Mouse (Mus musculus): ENCODE measurements at regions not wholly inside any gene's neighbourhood (a gene's known extent, or its start where the extent isn't known, plus 50 kb on each side); places are given as distances from the start of the nearest gene placed in this dataset.
"Not testable (repeated sequence)": the region's sequence is repeated elsewhere in the genome, so short reads cannot be mapped to it uniquely, and the experiment has no call there.

DNA sequence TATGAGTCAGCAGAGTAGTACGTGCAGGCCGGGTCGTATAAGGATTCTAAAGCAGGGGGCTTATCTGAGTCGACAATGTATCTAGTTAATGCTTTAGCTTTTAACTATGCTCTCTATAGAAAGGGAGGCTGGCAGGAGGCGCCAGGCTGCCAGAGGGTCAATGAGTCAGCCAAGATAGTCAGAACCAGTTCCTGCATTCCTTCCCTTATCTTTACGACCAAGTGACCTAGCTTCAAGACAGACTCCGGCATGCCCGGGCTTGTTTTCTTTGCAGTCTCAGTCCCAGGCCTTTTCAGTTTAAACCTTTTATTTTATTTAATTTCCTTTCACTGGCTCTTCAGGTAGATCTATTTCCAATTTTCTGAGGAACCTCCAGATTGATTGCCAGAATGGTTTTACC lies 374.0 kb upstream of the Nrxn1 start:
- no peak for DNase-seq

- DNase-seq: no peak
Measured at GRCm38 (mm10) chr17:91451711-91452110, 358.8 kb upstream of the Nrxn1 start.

- DNase-seq: not testable (repeated sequence)
Measured at GRCm38 (mm10) chr17:91431780-91432720, 339.2 kb upstream of the Nrxn1 start.

DNA sequence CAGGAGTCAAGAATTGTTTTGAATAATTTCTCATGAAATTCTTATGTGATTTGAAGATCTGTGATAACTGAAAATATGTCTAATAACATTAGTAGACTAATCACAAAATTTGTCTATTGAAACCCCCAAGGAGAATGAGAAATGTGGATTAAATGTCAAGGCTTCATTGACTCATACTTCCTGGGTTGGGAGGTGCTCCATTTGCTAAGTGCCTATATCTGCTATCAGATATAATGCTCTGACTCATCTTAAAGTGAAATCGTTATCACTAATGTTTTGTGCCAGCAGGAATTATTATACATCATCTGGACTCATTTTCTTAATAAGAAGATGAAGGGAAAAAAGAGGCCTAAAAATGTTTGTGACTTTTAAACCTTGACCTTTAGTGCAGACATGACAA lies 337.5 kb upstream of the Nrxn1 start:
- no peak for DNase-seq

DNA sequence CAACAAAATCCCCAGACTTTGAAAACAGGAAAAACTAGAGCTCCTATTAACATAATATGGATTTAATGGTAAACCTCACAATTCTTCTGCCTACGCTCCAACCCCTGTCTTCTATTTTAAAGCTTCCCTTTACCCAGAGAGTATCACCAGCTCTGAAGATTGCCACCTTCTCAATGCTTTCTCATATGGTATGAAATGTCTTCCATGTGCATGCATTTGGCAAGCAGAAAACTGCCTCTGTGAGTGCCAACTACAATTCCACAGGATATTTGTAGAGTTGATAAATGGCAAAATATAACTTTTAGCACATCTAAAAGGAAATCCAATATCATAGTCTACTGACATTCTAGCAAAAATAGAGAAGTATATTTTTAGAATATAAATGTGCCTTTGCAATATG lies 332.2 kb upstream of the Nrxn1 start:
- DNase-seq: no peak

DNA sequence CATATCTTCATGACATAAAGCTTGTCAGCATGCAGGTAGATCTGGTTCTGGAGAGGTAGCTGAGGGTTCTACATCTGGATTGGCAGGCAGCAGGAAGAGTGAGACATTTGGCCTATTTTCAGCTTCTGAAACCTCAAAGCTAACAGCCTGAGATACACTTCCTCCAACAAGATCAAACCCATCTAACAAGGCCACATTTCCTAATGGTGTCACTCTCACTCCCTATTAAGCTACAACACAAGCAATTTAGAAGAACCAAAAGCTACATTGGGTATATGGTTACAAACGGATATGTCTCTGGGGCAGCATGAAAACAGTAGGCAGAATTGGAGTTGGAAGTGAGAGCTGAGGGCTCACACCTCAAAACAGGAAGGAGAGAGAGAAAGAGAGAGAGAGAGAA lies 325.7 kb upstream of the Nrxn1 start:
- no peak for DNase-seq

- DNase-seq: no peak
Measured at GRCm38 (mm10) chr17:91390969-91391764, 298.3 kb upstream of the Nrxn1 start.

- DNase-seq: not testable (repeated sequence)
Measured at GRCm38 (mm10) chr17:91389937-91390623, 297.2 kb upstream of the Nrxn1 start.

GRCm38 (mm10) chr17:91388521-91388920 lies 295.6 kb upstream of the Nrxn1 start:
- DNase-seq: no peak

- DNase-seq: no peak
Measured at GRCm38 (mm10) chr17:91388039-91388438, 295.2 kb upstream of the Nrxn1 start.

DNA sequence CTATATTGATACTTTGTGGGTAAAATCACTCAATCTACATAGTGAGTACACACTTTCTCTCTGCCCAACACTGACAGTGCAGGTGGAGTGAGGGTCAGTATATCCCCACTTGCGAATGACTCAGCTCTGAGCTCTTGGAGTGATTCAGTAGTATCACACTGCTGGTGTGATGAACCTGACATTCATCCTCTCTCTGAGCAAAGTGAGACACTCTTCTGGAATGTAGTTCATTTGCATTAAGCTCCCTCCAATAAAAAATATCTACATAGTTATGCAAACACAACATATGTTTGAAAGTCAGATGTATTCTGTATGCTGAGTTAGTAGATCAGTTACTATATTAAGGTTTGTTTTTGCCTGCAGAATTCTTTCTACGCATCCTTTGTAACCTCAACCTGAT lies 293.1 kb upstream of the Nrxn1 start:
- DNase-seq: no peak

GRCm38 (mm10) chr17:91368156-91368555 lies 275.3 kb upstream of the Nrxn1 start:
- DNase-seq: no peak

GRCm38 (mm10) chr17:91361261-91361660 lies 268.4 kb upstream of the Nrxn1 start:
- DNase-seq: no peak

- no peak for DNase-seq
Measured at GRCm38 (mm10) chr17:91352107-91352506, 259.2 kb upstream of the Nrxn1 start.

DNA sequence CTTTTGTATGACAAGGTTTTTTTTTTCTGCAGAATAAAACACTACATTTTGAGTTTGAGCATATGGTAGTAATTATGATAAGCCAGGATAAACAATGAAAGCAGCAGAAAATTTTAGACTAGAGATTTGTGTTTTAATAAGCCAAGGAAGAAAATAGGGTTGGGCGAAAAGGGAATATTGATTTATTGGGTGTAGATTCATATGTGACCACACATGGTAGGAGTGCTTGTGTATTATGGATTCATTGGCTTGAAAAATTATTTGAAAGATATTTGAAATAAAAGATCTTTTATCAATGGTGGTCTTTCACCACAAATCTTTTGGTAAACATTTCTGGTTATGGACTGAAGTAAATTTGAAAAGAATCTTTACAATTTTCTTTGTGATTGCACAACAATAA lies 244.0 kb upstream of the Nrxn1 start:
- no peak for DNase-seq

DNA sequence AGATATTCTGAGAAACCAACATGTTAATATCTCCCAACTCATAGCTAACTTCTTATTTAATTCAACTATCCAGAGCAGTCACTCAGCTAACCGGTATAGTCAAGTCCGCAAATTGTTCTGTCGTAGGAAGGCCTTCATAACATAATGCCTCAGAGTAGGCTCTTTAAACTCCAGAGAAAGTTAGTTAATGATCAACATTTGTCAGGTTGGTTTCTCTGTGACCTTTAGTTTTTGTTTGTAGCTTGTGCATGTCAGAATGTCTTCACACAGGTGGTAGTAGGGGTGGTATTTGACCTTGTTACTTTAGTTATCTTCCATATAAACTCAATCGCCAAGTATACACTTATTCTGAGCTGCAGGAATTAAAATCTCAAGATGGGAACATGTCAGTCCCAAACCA lies 240.9 kb upstream of the Nrxn1 start:
- DNase-seq: no peak

DNA sequence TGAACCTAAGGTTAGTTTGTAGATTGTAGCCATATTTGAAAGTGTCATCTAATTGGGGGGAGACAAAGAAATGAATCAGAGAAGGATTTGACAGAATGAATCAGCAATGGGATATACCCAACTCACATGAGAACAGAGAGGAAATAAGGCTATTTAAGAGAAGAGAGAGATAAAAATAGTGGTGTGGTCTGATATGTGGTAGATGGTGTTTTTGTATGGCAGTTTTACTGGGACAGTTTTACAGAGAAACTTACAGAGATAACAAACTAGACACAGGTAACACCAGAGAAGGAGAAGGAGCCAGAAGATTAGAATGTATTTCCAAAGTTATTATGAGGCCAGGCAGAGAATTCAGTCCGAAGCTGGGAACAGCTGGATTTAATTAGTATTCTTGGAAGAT lies 240.3 kb upstream of the Nrxn1 start:
- no peak for DNase-seq

- no peak for DNase-seq
Measured at GRCm38 (mm10) chr17:91324377-91324776, 231.5 kb upstream of the Nrxn1 start.

DNA sequence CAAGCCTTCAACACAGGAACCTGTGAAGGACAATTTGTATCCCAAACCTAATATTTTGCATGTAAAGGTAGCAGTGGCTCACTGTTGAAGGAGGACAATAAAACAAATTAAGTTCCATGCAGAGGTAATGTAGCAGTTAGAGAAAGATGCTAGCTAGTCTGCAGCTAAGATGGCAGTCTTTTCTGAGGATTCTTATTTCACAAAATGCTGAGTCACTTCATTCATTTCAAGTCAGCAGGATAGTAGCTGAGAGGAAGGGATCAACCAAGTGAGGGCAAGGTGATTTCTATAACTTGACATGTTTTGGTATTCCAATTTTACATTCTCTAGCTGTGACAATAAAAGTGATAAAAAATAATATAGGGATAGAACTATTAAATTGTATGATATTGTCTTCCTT lies 194.0 kb upstream of the Nrxn1 start:
- no peak for DNase-seq

DNA sequence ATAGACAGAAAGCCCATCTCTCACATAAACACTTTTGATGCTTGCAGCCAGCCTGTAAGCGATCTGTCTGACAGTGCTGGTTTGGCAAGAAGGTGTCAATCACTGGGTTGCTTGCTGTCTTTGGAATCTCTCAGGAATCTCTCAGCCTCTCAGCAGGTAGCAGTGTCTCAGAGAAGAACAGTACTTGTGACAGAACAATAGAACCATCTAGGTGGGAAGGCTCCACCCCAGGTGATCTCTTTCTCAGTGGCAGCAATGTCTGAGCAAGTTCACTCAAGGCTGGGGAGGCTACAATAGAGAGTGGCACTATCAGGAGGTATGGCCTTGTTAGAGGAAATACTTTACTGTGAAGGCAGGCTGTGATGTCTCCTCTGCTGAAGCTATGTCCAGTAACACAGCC lies 181.5 kb upstream of the Nrxn1 start:
- DNase-seq: no peak

DNA sequence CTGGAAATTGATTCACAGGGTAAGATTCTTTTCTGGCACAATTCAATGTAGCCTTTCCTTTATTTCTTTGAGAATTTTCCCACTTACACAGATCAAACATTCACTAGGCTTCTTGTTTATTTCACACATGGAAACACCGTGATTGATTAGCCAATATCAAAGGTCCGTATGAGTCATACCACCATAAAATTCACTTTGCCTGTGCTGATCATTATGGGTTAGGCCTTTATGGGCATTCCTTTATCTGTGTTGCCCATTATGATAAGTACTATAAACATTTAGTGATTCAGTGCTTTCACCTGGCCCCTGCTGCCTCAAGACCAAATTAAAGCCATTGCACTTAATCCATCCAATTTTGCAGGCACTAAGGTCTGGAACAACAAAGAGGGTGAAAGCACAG lies 145.8 kb upstream of the Nrxn1 start:
- no peak for DNase-seq

DNA sequence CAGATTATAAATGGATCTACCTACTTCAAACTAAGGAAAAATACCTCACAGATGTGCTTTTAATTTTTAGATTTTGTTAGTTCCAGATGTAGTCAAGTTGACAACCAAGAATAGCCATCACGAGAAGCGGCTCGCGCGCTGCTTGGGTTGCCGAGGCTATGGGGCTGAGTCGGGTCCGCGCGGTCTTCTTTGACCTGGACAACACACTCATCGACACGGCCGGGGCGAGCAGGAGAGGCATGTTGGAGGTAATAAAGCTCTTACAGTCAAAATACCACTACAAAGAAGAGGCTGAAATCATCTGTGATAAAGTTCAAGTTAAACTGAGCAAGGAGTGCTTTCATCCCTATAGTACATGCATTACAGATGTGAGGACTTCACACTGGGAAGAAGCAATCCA lies 143.8 kb upstream of the Nrxn1 start:
- not testable (repeated sequence) for DNase-seq

GRCm38 (mm10) chr17:91226378-91226777 lies 133.5 kb upstream of the Nrxn1 start:
- no peak for DNase-seq

All from heart, postnatal 4 days (tissue).